Mouse (Mus musculus): ENCODE results near the gene Tecrl. TPM values are rescaled to one million over a fixed set of nuclear protein-coding genes. Genes with fewer than 3 reads are reported as not detected.

Gene Tecrl
- not detected in 2 replicates for polyA plus RNA-seq (2012; rRNA removed)

DNA sequence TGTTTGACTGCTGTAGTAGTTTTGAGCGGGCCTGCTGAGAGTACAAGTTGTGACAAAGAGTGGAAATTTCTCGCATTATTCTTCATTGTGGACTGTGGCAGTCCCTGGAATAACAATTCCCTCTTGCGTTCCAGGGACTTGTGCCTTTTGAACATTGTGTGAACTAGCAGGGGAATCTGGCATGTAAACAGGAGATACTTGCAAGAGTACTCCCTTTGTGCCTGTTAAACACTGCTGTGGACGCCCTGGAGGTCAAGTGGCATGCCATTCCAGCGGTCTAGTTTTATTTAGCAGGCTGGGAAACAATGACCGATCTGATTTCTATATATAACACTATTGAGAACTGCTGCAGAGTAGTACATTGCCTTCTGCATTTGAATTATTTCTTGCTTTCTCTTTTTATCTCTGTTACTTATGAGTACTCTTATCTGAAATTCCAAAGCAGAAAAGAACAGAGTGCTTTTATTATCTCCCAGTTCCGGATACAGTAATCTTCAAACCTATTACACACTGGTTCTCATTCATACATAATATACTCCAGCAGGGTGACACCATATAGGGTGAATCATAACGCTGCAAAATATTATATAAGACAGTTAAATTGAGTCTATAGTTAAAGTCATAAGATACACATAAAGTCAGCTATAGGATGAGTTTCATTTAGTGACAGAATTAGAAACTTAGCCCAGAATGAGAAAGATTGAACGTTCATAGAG lies at the start of gene Tecrl:
Gene Tecrl (minus strand): TSS at position 350 of the 716 bp plus-strand sequence.
- no peak for DNase-seq (ENCODE audit: low spot score)

DNA sequence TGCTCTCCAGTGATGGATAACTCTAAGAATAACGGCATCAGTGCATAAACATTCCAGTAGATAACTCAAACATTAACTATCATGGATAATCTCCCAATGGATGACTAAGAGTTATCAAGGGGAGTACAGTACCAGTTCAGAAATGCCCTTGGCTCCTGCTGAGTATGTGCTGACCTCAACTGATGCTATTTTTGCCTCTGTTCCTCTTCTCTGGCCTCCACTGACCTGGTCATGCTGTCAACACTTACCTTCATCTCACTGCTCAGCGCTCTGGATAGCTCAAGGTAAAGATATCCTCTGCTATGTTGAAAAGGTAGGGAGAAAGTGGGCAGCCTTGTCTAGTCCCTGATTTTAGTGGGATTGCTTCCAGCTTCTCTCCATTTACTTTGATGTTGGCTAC lies 30.0 kb upstream of the Tecrl start:
- no peak for DNase-seq (ENCODE audit: low spot score)

DNA sequence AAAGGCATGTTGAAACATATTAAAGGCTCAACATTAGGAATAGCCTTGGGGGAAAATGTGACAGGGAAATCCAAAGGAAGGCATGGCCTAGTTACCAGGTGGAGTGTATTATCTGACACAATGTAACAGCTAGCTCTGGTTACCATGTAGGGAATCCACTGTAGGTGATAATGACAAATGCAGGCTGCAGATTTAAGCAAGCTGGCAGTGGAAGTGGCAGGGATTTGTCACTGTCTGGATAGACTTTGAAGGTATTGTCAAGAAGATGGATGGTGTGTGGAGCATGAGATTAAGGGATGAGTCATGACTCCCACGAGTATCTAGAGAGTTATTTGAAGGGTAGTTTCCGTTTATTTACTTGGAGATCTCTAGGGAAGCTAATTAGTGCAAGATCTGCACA lies 3.4 kb downstream of the Tecrl start:
- DNase-seq (ENCODE audit: low spot score), result no peak

DNA sequence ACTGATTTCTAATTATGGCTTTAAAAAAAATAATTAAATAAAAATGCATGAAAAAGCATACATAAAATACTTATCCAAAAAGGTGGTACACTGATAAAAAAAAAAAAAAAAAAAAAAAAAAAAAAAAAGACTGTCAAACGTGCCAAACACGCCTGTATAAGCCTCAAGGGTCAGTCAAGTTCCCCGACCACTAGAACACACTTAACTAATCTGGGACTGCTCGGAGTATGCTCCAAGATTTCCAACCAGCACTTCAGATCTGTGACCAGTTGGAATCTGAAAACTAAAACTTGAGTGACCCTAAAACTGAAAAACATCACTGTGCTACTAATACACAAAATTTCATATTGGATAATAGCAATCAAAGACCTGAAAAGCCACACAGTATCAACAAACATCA lies 15.9 kb downstream of the Tecrl start:
- no peak for DNase-seq (ENCODE audit: low spot score)

DNA sequence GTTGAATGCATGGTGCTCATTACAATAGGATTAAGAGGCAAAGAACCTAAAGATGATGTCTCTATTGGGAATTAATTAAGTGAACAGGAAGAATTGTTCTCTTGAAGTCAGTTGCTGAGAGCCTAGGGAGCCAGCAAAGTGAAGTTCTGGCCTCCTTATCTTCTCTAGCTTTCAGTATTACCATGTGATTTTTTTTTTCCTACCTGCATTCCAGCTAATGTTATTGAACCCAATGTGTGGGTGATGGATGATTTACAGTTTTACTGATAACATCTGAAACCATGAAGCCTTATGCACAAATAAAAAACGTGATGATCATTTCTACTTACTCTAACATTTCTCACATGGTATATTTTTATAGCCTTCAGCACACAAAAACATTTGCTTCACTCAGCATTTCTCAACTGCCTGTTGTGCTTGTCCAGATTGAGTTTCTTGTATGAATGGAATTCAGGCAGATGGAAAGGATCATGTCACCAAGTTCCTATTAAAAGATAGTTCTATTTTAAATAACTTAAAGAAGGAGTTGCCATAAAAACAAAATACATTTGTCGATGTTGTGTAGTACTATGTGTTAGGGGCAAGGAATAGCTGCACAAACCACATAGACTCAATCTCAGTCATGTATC lies 87.7 kb downstream of the Tecrl start:
- DNase-seq (ENCODE audit: low spot score), result no peak

DNA sequence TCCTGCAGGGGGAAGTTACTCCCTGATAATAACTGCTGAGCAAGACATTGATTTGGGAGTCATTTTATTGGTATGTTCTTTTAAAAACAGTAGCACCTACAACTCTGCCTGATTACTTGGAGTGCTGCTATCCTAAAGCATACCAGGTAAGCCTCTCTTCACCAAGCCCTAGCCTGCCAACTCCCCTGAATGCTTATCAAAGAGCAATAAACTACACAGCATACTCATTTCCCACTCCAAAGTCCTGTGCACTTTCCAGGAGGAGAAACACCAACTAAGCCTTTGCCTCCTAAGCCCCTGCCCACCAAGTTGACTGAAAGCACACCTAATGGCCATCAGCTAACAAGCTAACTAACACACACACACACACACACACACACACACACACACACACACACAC lies 94.9 kb downstream of the Tecrl start:
- DNase-seq (ENCODE audit: low spot score), result no peak

DNA sequence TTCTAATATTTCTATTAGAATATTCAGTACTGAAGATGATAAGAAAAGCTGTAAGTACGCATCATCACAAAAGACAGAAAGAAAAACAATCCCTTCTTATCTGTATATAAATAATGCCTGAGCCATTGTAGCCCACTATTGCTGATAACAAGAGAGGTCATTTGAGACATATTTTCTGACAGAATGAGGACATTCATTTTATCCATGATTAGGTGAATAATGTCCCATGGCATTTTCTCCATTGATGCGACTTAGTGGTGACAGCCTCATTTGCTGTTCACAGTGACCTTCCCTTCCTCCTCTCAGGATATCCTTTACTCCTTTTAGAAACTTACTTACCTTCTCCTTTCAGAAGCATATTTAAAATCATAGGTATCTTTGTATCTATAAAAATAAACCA lies 100.9 kb downstream of the Tecrl start:
- DNase-seq (ENCODE audit: low spot score), result no peak

DNA sequence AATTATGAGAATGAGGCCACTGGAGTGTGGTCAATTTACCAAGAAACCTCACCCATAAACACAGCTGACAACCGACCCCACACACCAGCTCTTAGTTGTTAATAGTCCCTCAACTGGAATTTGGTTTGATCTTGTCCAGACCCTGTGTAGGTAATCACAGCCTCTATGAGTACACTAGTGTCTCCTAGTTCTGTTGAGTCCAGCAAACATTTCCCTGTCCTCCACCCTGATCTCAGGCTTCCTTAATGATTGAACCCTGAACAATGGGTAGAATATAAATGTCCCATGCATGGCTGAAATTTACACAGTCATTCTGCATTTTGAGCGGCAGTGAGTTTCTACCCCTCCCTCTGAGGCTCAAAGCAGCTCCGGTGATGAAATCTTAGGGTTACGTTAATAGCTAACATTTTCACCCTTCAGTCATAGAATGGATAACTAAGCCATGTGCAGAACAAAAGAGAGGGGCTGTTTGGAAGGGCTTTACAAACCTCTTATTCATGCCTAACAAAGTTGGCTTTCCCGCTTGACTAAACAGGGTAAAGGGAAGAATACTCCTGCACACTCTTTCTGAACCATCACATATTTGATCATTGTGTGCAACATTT lies 116.0 kb downstream of the Tecrl start:
- no peak for DNase-seq (ENCODE audit: low spot score)
